Mouse (Mus musculus) layer of hippocampus, postnatal 25 days (tissue): ENCODE data around the gene Rmdn3. TPM values are rescaled to one million over a fixed set of nuclear protein-coding genes. Genes with fewer than 3 reads are reported as not detected.

Experiments used
- DNase-seq, 2 experiments: peaks; one replicate each; pipeline ENCODE4 v3.0.0; 2022; ENCODE audit warnings: mixed read lengths in 2 of 2, low spot score in 1 of 2; ENCODE audit errors: extremely low spot score in 1 of 2
- total RNA-seq, 2 experiments: library from RNA; stranded (reverse); gene quantifications; 2 replicates each; pipeline ENCODE4 v1.2.3; 2021

Gene Rmdn3
- total RNA-seq, 2 experiments from 2014 or later = 51.5 to 56.5 TPM

- no peak for DNase-seq
These were observed 48.3 kb downstream of the Rmdn3 start for GRCm38 (mm10) chr2:119108554-119108953.

GRCm38 (mm10) chr2:119106583-119106982 lies 50.3 kb downstream of the Rmdn3 start:
- no peak for DNase-seq

GRCm38 (mm10) chr2:119101552-119101951 lies 55.3 kb downstream of the Rmdn3 start:
- no peak for DNase-seq

Other genes with a start within 250 kb of the Rmdn3 start
- 1 to 10 TPM; 3.0 to 3.2 TPM for gene Chst14, start 230.5 kb downstream of the Rmdn3 start, total RNA-seq
- gene Ccdc32, start 127.6 kb downstream of the Rmdn3 start, total RNA-seq = 10 to 100 TPM; 49.7 to 57.8 TPM
- gene Rpusd2, start 122.2 kb downstream of the Rmdn3 start, total RNA-seq = 1 to 10 TPM; 6.8 to 7.2 TPM
- gene Knl1, start 109.9 kb downstream of the Rmdn3 start, total RNA-seq = under 1 TPM; 0.49 to 0.52 TPM
- gene Rad51, start 44.2 kb downstream of the Rmdn3 start, total RNA-seq = 1 to 10 TPM in 1 of 2 experiments, under 1 TPM in 1; 0.99 to 1.2 TPM
- gene Gchfr, start 10.7 kb upstream of the Rmdn3 start, total RNA-seq = not detected
- not detected for gene Gm14137, start 17.5 kb upstream of the Rmdn3 start, total RNA-seq
- 10 to 100 TPM; 28.3 to 38.8 TPM for gene Zfyve19, start 51.6 kb upstream of the Rmdn3 start, total RNA-seq
- gene Dnajc17, start 51.8 kb upstream of the Rmdn3 start, total RNA-seq = 10 to 100 TPM; 15.8 to 19.7 TPM
- not detected for gene Ppp1r14d, start 72.9 kb upstream of the Rmdn3 start, total RNA-seq
- gene Spint1, start 80.3 kb upstream of the Rmdn3 start, total RNA-seq = 1 to 10 TPM in 1 of 2 experiments, under 1 TPM in 1; 0.92 to 1.9 TPM
- gene Rhov, start 114.2 kb upstream of the Rmdn3 start, total RNA-seq = 1 to 10 TPM; 6.3 to 6.9 TPM
- 10 to 100 TPM; 37.5 to 43.9 TPM for gene Vps18, start 131.7 kb upstream of the Rmdn3 start, total RNA-seq
- 1 to 10 TPM; 3.0 to 5.2 TPM for gene Dll4, start 168.8 kb upstream of the Rmdn3 start, total RNA-seq
- gene Chac1, start 194.2 kb upstream of the Rmdn3 start, total RNA-seq = 1 to 10 TPM; 6.4 to 7.1 TPM